Mouse (Mus musculus) embryonic fibroblast, embryonic 13.5 days (primary cell): ENCODE data around the gene Itsn1.

ENCODE experiments used
- CTCF ChIP-seq: IDR thresholded peaks from 2 replicates; pipeline ENCODE4 v1.5.1; 2011; ENCODE audit warnings: mild to moderate bottlenecking, control low read depth, low read length, moderate library complexity, borderline replicate concordance; ENCODE audit not compliant: insufficient read depth
- POLR2A ChIP-seq: IDR thresholded peaks from 2 replicates; pipeline ENCODE4 v1.6.1; 2011; ENCODE audit warnings: low read depth, mild to moderate bottlenecking, control low read depth, low read length, moderate library complexity

GRCm38 (mm10) chr16:91780151-91780550, 51.1 kb downstream of the Itsn1 start:
- TF ChIP-seq POLR2A (no peak), CTCF (no peak)
